Mouse (Mus musculus): Measurements from ENCODE around the gene Kcnq1.

- TF ChIP-seq POLR2A (IDR thresholded peaks at IDR 0.05; ENCODE audit: low read depth, low read length), result no peak
- TF ChIP-seq CTCF (IDR thresholded peaks at IDR 0.05; ENCODE audit: extremely low read depth, insufficient read length, insufficient replicate concordance, low read depth, low read length), result no peak
Measured at GRCm38 (mm10) chr7:143136125-143136524, 30.0 kb downstream of the Kcnq1 start.
